Mouse (Mus musculus): ENCODE measurements around the gene Ubiad1. TPM values are rescaled to one million over a fixed set of nuclear protein-coding genes. Genes with fewer than 3 reads are reported as not detected.
A peak's percentile ranks its signal among the peaks of the same experiment; 100 is the strongest.

Ubiad1 gene
- 23.6 and 24.6 TPM in 2 replicates for polyA plus RNA-seq (2015; fragmentation: Nextera tagmentation; extraction: Ambion mirVana)

DNA sequence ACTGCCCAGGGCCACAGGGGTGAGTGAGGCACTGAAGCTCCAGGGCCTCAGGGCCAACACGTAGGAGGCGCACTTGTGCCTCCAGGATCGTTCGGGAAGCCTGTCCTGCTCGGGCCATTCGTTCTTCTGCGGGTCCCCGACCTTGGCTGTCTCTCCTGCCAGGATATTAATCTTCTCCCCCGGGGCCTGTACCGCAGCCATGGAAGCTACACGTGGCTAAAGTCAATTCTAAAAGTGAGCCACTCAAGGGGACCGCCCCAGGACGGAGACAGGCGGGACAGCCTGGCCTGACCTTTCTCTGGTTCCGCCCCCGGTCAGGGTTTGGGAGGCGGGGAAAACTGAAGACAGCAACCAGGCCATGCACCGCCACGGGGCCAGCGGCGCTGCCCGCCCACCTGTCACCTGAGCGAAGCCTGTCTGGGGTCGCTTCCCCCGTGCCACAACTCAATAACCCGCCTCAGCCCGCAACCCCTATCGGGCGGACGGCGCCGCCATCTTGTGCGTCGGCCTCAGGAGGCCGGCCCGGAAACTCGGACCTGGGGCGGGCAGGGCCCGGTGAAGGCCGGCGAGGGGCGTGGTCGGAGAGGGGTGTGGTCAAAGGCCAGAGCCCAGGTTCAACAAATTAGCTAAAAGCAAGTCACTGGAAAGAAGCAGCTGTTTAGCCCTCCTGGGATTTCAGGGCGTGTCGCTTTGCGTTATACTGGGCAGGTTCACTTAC is at the start of gene Ubiad1:
Ubiad1 (minus strand) TSS at position 522 of the 718 bp plus-strand sequence.
- Histone ChIP-seq H3K36me3 (ENCODE audit: control insufficient read depth, insufficient read depth, low read length) (no peaks in the 10 kb centered on the region), H3K9ac (ENCODE audit: low read depth, low read length) (peak within 1 kb of the TSS; percentile 76), H3K27ac (ENCODE audit: low read length) (peak within 1 kb of the TSS; percentile 84), H3K27me3 (replicated peaks; ENCODE audit: control insufficient read depth, insufficient read depth, low read length) (no peaks in the 10 kb centered on the region), H3K9me3 (ENCODE audit: control insufficient read depth, low read length) (no peaks in the 10 kb centered on the region), H3K4me1 (ENCODE audit: control insufficient read depth, insufficient read depth, low read length) (peaks cover 12% of the 10 kb centered on the region), H3K4me3 (ENCODE audit: low read length) (peak within 1 kb of the TSS; percentile 60), H3K4me2 (ENCODE audit: low read depth, low read length) (peak within 1 kb of the TSS; percentile 77)
- under 1% methylated on average over 46 of the region's 46 CpGs for WGBS
- peak; percentile 79 for ATAC-seq

DNA sequence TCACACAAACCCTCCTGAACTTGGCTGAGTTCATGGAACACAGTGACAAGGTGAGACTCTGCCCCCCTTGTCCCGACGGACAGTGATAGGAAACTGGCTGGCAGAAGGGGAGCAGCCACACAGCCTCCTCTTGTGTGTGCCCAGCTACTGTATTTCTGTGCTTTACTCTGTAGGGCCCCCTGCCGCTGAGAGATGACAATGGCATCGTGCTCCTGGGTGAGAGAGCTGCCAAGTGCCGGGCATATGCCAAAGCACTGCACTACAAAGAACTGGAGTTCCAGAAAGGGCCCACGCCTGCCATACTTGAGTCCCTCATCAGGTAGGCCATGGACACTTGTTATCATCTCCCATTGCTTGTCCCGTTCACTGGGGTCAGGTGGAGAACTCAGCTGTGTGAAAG is 46.9 kb upstream of the Ubiad1 start:
- H3K27me3 ChIP-seq (replicated peaks; ENCODE audit: control insufficient read depth, insufficient read depth, low read length), result no peaks in the 10 kb centered on the region
- H3K4me2 ChIP-seq (ENCODE audit: low read depth, low read length), result no peak overlapping the region
- no peaks in the 10 kb centered on the region for H3K9me3 ChIP-seq (ENCODE audit: control insufficient read depth, low read length)
- peaks cover 3% of the 10 kb centered on the region; the same call in 1 of the 2 replicates for H3K4me1 ChIP-seq (ENCODE audit: control insufficient read depth, insufficient read depth, low read length)
- 88% methylated on average over 7 of the region's 7 CpGs for WGBS
- ATAC-seq, result no peak
- no peak overlapping the region for H3K9ac ChIP-seq (ENCODE audit: low read depth, low read length)
- H3K36me3 ChIP-seq (ENCODE audit: control insufficient read depth, insufficient read depth, low read length), result peaks cover 21% of the 10 kb centered on the region
- H3K4me3 ChIP-seq (ENCODE audit: low read length), result no peak overlapping the region
- no peak overlapping the region for H3K27ac ChIP-seq (ENCODE audit: low read length)

DNA sequence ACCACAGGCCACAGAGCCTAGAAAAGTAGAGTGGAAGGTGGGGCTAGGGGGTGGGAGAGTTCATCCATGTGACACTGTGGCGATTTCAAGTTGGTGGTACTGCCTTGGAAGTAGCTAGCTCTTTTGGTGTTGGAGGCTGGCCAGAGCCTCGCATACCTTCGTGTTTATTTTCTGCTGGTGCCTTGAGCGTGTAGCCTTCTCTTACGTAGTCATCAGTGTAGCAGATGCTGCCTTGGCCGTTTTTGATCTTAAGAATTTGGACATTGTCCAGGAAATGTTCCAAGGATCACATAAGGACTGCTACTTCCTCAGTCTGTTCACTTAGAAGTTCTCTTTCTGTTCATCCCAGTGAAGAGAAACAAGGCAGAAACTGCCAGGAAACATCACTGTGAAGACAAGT is 45.9 kb upstream of the Ubiad1 start:
- no peaks in the 10 kb centered on the region for H3K27me3 ChIP-seq (replicated peaks; ENCODE audit: control insufficient read depth, insufficient read depth, low read length)
- H3K9ac ChIP-seq (ENCODE audit: low read depth, low read length), result no peak overlapping the region
- H3K9me3 ChIP-seq (ENCODE audit: control insufficient read depth, low read length), result no peaks in the 10 kb centered on the region
- H3K27ac ChIP-seq (ENCODE audit: low read length), result no peak overlapping the region
- ATAC-seq, result peak; percentile 26; the same call in 1 of the 2 replicates
- H3K4me1 ChIP-seq (ENCODE audit: control insufficient read depth, insufficient read depth, low read length), result peaks cover 3% of the 10 kb centered on the region; the same call in 1 of the 2 replicates
- no peak overlapping the region for H3K4me2 ChIP-seq (ENCODE audit: low read depth, low read length)
- no peak overlapping the region for H3K4me3 ChIP-seq (ENCODE audit: low read length)
- WGBS, result 53% methylated on average over 6 of the region's 6 CpGs
- peaks cover 21% of the 10 kb centered on the region for H3K36me3 ChIP-seq (ENCODE audit: control insufficient read depth, insufficient read depth, low read length)

DNA sequence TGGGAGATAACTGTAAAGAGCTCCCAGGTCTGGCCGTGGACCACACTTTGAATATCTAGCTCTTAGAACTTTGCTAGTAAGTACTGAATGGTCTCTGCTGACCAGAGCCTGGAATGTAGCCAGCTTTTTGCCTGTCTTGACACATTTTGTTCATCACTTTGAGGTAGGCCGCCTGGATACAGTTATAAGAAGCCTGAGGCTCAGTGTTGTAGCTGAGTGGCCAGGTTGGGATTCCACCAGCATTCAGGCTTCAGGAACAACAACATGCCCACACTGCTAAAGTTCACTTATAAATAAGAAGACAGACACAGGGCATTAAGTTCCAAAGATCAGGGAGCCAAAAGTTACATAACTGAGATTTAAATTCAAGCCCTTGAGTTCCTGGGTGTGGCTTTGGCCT is 43.3 kb upstream of the Ubiad1 start:
- Histone ChIP-seq H3K4me3 (ENCODE audit: low read length) (no peak overlapping the region), H3K27me3 (replicated peaks; ENCODE audit: control insufficient read depth, insufficient read depth, low read length) (no peaks in the 10 kb centered on the region), H3K4me1 (ENCODE audit: control insufficient read depth, insufficient read depth, low read length) (peaks cover 3% of the 10 kb centered on the region; the same call in 1 of the 2 replicates), H3K4me2 (ENCODE audit: low read depth, low read length) (no peak overlapping the region), H3K9me3 (ENCODE audit: control insufficient read depth, low read length) (no peaks in the 10 kb centered on the region), H3K27ac (ENCODE audit: low read length) (no peak overlapping the region), H3K36me3 (ENCODE audit: control insufficient read depth, insufficient read depth, low read length) (peaks cover 21% of the 10 kb centered on the region), H3K9ac (ENCODE audit: low read depth, low read length) (no peak overlapping the region)
- ATAC-seq, result no peak
- WGBS, result 64% methylated on average over 2 of the region's 2 CpGs

DNA sequence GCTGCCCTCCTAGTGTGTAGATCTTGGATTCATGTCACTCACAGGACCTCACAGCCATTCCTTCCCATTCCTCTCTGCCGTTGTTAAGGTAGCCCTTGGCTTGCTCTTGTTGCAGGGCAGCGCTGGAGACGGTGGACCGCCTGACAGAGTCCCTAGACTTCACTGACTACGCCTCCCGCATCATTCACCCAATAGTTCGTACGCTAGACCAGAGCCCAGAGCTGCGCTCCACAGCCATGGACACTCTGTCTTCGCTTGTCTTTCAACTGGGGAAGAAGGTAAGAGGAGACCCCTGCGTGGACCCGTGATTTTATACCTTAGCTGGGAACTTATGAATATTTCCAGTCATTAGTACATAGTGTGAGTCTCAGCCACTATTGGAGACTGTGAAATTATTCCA is 39.9 kb upstream of the Ubiad1 start:
- Histone ChIP-seq H3K27ac (ENCODE audit: low read length) (no peak overlapping the region), H3K27me3 (replicated peaks; ENCODE audit: control insufficient read depth, insufficient read depth, low read length) (no peaks in the 10 kb centered on the region), H3K4me1 (ENCODE audit: control insufficient read depth, insufficient read depth, low read length) (no peaks in the 10 kb centered on the region), H3K4me3 (ENCODE audit: low read length) (no peak overlapping the region), H3K9me3 (ENCODE audit: control insufficient read depth, low read length) (no peaks in the 10 kb centered on the region), H3K4me2 (ENCODE audit: low read depth, low read length) (no peak overlapping the region), H3K9ac (ENCODE audit: low read depth, low read length) (no peak overlapping the region), H3K36me3 (ENCODE audit: control insufficient read depth, insufficient read depth, low read length) (peaks cover 12% of the 10 kb centered on the region; the same call in 1 of the 2 replicates)
- ATAC-seq, result no peak
- 92% methylated on average over 12 of the region's 12 CpGs for WGBS

DNA sequence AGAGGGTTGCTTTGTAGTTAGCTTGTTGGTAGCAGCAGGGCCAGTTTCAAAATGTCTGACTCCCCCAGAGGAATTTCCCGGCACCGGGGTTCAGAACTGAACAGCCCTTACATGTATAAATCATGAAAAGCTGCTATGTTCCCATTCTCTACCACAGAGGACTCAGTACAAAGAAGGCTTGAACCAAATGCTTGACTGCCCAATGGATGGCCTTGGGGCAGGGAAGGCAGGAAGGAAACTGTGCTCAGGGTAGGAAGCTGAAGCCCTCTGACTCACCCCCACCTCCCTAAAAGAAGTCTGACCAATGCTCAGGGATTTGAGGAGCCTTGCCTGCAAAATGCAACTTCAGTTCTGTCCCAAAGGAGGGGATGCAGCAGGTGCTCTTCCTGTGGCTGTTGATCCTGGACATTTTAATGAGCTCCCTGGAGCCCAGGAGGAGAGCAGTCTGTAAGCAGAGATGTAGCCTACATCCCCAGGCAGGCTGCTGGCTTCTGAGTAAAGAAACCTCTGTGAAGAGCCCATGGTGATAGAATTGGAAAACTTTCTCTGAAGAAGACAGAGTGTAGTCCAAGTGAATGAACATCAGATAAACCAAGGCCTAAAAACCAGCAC is 37.1 kb upstream of the Ubiad1 start:
- H3K36me3 ChIP-seq (ENCODE audit: control insufficient read depth, insufficient read depth, low read length), result peaks cover 6% of the 10 kb centered on the region; the same call in 1 of the 2 replicates
- no peak for ATAC-seq

DNA sequence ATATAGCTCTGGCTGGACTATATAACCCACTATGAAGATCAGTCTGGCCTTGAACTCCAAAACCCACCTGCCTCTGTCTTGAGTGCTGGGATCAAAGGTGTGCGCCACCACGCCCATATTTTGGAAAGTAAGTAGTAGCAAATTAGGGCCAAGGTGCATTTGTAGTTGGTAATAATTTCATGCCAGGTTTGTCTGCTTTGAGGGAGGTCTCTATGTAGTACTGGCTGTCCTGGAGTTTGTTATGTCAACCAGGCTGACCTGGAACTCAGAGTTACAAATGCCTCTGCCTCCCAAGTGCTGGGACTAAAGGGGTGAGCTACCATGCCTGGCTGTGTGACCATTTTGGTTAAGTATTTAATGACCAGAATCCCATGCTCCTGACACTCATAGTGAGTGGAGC is 35.7 kb upstream of the Ubiad1 start:
- no peak overlapping the region for H3K9ac ChIP-seq (ENCODE audit: low read depth, low read length)
- no peaks in the 10 kb centered on the region for H3K27me3 ChIP-seq (replicated peaks; ENCODE audit: control insufficient read depth, insufficient read depth, low read length)
- 97% methylated on average over 2 of the region's 2 CpGs for WGBS
- H3K4me3 ChIP-seq (ENCODE audit: low read length), result no peak overlapping the region
- H3K9me3 ChIP-seq (ENCODE audit: control insufficient read depth, low read length), result no peaks in the 10 kb centered on the region
- ATAC-seq, result no peak
- H3K4me2 ChIP-seq (ENCODE audit: low read depth, low read length), result no peak overlapping the region
- H3K27ac ChIP-seq (ENCODE audit: low read length), result no peak overlapping the region
- no peaks in the 10 kb centered on the region for H3K4me1 ChIP-seq (ENCODE audit: control insufficient read depth, insufficient read depth, low read length)
- H3K36me3 ChIP-seq (ENCODE audit: control insufficient read depth, insufficient read depth, low read length), result no peaks in the 10 kb centered on the region; the same call in 1 of the 2 replicates

More for the DNA sequence above, 37.1 kb upstream of the Ubiad1 start:
- no peak overlapping the region for H3K27ac ChIP-seq (ENCODE audit: low read length)
- H3K9ac ChIP-seq (ENCODE audit: low read depth, low read length), result no peak overlapping the region
- WGBS, result 97% methylated on average over 2 of the region's 2 CpGs
- no peaks in the 10 kb centered on the region for H3K27me3 ChIP-seq (replicated peaks; ENCODE audit: control insufficient read depth, insufficient read depth, low read length)
- no peak overlapping the region for H3K4me3 ChIP-seq (ENCODE audit: low read length)
- no peak overlapping the region for H3K4me2 ChIP-seq (ENCODE audit: low read depth, low read length)
- H3K4me1 ChIP-seq (ENCODE audit: control insufficient read depth, insufficient read depth, low read length), result no peaks in the 10 kb centered on the region
- H3K9me3 ChIP-seq (ENCODE audit: control insufficient read depth, low read length), result no peaks in the 10 kb centered on the region

DNA sequence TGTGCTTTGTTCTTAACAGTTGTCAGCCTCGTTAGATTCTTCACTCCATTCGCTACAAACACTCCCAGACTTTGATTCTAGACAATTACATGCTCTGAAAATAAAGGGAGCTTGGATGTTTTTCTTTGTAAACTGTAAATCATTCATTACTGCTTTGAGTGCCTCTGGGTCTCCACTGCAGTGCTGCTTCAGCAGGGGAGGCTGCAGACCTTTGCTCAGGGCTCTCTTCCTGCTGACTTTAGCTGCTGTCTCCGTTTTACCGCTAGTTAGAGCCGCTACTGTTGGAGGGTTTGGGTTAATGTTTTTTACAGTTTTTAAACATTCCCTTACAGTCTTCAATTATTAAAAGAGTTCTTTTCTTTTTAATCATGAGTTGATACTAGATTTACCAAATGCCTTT is 28.9 kb upstream of the Ubiad1 start:
- ATAC-seq, result no peak
- H3K4me3 ChIP-seq (ENCODE audit: low read length), result no peak overlapping the region
- peaks cover 13% of the 10 kb centered on the region for H3K36me3 ChIP-seq (ENCODE audit: control insufficient read depth, insufficient read depth, low read length)
- no peaks in the 10 kb centered on the region for H3K27me3 ChIP-seq (replicated peaks; ENCODE audit: control insufficient read depth, insufficient read depth, low read length)
- no peak overlapping the region for H3K4me2 ChIP-seq (ENCODE audit: low read depth, low read length)
- H3K9ac ChIP-seq (ENCODE audit: low read depth, low read length), result no peak overlapping the region
- no peak overlapping the region for H3K27ac ChIP-seq (ENCODE audit: low read length)
- no peaks in the 10 kb centered on the region for H3K9me3 ChIP-seq (ENCODE audit: control insufficient read depth, low read length)
- H3K4me1 ChIP-seq (ENCODE audit: control insufficient read depth, insufficient read depth, low read length), result no peaks in the 10 kb centered on the region
- WGBS, result 93% methylated on average over 5 of the region's 5 CpGs

DNA sequence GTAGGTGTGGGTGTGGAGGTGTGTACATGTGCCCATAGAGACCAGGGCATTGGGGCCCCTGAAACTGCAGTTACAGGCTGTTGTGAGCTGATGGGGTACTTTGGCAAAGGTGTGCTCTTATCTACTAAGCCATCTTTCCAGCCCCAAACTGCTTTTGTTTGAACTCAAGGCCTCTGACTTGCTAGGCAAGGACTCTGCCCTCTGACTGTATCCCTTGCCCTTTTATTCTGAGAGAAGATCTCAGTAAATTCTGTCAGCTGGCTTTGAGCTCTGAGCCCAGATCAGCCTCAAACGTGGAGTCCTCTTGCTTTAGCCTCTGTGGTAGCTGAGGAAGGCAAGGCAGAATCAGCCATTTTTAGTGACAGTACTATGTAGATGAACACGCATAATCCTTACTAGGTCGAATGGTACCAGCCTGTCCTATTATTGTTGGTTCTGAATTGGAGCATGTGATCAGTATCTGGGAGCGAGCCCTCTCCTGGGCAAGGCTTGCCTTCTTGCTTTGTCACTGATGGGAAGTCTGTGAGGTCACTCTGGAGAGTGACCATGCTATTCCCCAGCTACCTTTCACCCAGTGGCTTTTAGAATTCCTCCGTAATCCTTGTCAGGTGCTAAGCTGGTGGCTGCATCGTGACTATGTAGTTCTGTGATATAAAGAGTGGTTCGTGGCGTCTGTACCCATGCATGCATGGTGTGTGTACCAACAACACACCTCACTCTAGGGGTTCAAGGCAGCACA is 28.0 kb upstream of the Ubiad1 start:
- H3K9me3 ChIP-seq (ENCODE audit: control insufficient read depth, low read length), result no peaks in the 10 kb centered on the region
- no peak overlapping the region for H3K9ac ChIP-seq (ENCODE audit: low read depth, low read length)
- H3K4me3 ChIP-seq (ENCODE audit: low read length), result no peak overlapping the region
- no peaks in the 10 kb centered on the region for H3K27me3 ChIP-seq (replicated peaks; ENCODE audit: control insufficient read depth, insufficient read depth, low read length)
- no peak for ATAC-seq
- H3K4me1 ChIP-seq (ENCODE audit: control insufficient read depth, insufficient read depth, low read length), result no peaks in the 10 kb centered on the region
- WGBS, result 91% methylated on average over 8 of the region's 8 CpGs
- H3K36me3 ChIP-seq (ENCODE audit: control insufficient read depth, insufficient read depth, low read length), result peaks cover 15% of the 10 kb centered on the region
- H3K27ac ChIP-seq (ENCODE audit: low read length), result no peak overlapping the region
- no peak overlapping the region for H3K4me2 ChIP-seq (ENCODE audit: low read depth, low read length)

Data from intestine, embryonic 16.5 days (tissue).